Mouse (Mus musculus): ENCODE results near the gene Sdhb. TPM values are rescaled to one million over a fixed set of nuclear protein-coding genes. Genes with fewer than 3 reads are reported as not detected.

Sdhb gene
- polyA plus RNA-seq, 1 experiment from 2014 or later: 401 TPM

GRCm38 (mm10) chr4:140989447-140989846, 28.4 kb downstream of the Sdhb start:
- ATAC-seq (ENCODE audit: insufficient read depth, low FRiP score): no peak
- no peak overlapping the region for H3K9ac ChIP-seq (ENCODE audit: low read length)
- H3K4me2 ChIP-seq (ENCODE audit: low read depth, low read length): no peak overlapping the region
- H3K4me3 ChIP-seq (replicated peaks; ENCODE audit: low read length): no peak overlapping the region
- 91% methylated on average over 14 of the region's 14 CpGs for WGBS
- H3K4me1 ChIP-seq (ENCODE audit: control insufficient read depth, insufficient read depth, low read length): peaks cover 19% of the 10 kb centered on the region
- H3K9me3 ChIP-seq (replicated peaks; ENCODE audit: control insufficient read depth, low read length): no peaks in the 10 kb centered on the region
- no peak overlapping the region for H3K27ac ChIP-seq (ENCODE audit: low read length)
- peaks cover 5% of the 10 kb centered on the region; the same call in 1 of the 2 replicates for H3K36me3 ChIP-seq (ENCODE audit: control insufficient read depth, insufficient read depth, low read length)
- no peaks in the 10 kb centered on the region for H3K27me3 ChIP-seq (ENCODE audit: control insufficient read depth, insufficient read depth, low read length)

DNA sequence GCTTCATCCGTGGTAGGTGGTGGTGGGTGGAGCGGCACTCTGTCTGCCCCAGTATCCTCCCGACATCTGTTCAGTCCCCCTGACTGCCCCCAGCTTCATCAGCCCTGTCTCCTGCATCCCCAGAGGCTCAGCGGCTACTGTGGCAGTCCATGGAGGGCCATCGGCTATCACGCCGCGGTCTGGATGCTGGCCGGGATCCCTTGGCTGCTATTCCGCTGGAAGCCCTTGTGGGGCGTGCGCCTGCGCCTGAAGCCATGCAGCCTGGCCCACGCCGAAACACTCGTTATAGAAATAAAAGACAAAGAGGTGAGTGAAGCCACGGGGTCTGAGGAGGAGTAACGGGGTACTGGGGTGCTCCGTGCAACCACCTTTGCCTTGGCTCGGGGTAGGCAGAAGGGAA, 31.2 kb downstream of the Sdhb start:
- H3K9me3 ChIP-seq (replicated peaks; ENCODE audit: control insufficient read depth, low read length): no peaks in the 10 kb centered on the region
- H3K4me1 ChIP-seq (ENCODE audit: control insufficient read depth, insufficient read depth, low read length): peaks cover 19% of the 10 kb centered on the region
- no peak overlapping the region for H3K4me3 ChIP-seq (replicated peaks; ENCODE audit: low read length)
- H3K36me3 ChIP-seq (ENCODE audit: control insufficient read depth, insufficient read depth, low read length): peaks cover 17% of the 10 kb centered on the region
- 87% methylated on average over 20 of the region's 20 CpGs for WGBS
- no peak for ATAC-seq (ENCODE audit: insufficient read depth, low FRiP score)
- no peak overlapping the region for H3K9ac ChIP-seq (ENCODE audit: low read length)
- no peak overlapping the region for H3K4me2 ChIP-seq (ENCODE audit: low read depth, low read length)
- H3K27me3 ChIP-seq (ENCODE audit: control insufficient read depth, insufficient read depth, low read length): no peaks in the 10 kb centered on the region
- H3K27ac ChIP-seq (ENCODE audit: low read length): no peak overlapping the region

- 81% methylated on average over 8 of the region's 8 CpGs for WGBS
- Histone ChIP-seq H3K4me3 (replicated peaks; ENCODE audit: low read length) (no peak overlapping the region), H3K27me3 (ENCODE audit: control insufficient read depth, insufficient read depth, low read length) (no peaks in the 10 kb centered on the region), H3K9ac (ENCODE audit: low read length) (no peak overlapping the region), H3K36me3 (ENCODE audit: control insufficient read depth, insufficient read depth, low read length) (peaks cover 24% of the 10 kb centered on the region), H3K27ac (ENCODE audit: low read length) (no peak overlapping the region), H3K4me1 (ENCODE audit: control insufficient read depth, insufficient read depth, low read length) (peaks cover 5% of the 10 kb centered on the region; the same call in 1 of the 2 replicates), H3K4me2 (ENCODE audit: low read depth, low read length) (no peak overlapping the region), H3K9me3 (replicated peaks; ENCODE audit: control insufficient read depth, low read length) (no peaks in the 10 kb centered on the region)
- no peak for ATAC-seq (ENCODE audit: insufficient read depth, low FRiP score)
Measured at GRCm38 (mm10) chr4:140993846-140994245, 32.8 kb downstream of the Sdhb start.

DNA sequence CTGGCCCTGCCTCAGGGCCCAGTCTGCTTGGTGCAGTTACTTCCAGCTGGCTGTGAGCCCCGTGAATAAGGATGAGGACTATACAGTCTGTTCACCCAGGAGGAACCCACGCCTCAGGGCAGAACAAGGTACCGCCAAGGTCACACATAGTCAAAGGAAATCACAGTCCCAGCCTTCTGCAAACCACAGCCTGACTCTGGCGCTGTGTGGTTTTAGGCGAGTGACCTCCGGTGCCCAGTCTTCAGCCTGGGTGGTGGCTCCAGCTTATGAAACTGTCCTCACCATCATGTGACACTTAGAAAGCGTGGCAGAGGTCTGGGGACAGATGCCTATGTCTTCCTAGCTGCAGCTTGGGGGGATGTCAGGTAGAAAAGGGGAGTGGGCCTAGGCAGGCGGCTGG, 34.8 kb downstream of the Sdhb start:
- Histone ChIP-seq H3K36me3 (ENCODE audit: control insufficient read depth, insufficient read depth, low read length) (peaks cover 24% of the 10 kb centered on the region), H3K4me1 (ENCODE audit: control insufficient read depth, insufficient read depth, low read length) (no peaks in the 10 kb centered on the region), H3K27ac (ENCODE audit: low read length) (no peak overlapping the region), H3K27me3 (ENCODE audit: control insufficient read depth, insufficient read depth, low read length) (no peaks in the 10 kb centered on the region), H3K9ac (ENCODE audit: low read length) (no peak overlapping the region), H3K4me3 (replicated peaks; ENCODE audit: low read length) (no peak overlapping the region), H3K4me2 (ENCODE audit: low read depth, low read length) (no peak overlapping the region), H3K9me3 (replicated peaks; ENCODE audit: control insufficient read depth, low read length) (no peaks in the 10 kb centered on the region)
- 92% methylated on average over 8 of the region's 8 CpGs for WGBS
- ATAC-seq (ENCODE audit: insufficient read depth, low FRiP score): no peak

GRCm38 (mm10) chr4:140996812-140997211, 35.8 kb downstream of the Sdhb start:
- 93% methylated on average over 9 of the region's 9 CpGs for WGBS
- no peak overlapping the region for H3K27ac ChIP-seq (ENCODE audit: low read length)
- H3K36me3 ChIP-seq (ENCODE audit: control insufficient read depth, insufficient read depth, low read length): peaks cover 24% of the 10 kb centered on the region
- no peak for ATAC-seq (ENCODE audit: insufficient read depth, low FRiP score)
- no peaks in the 10 kb centered on the region for H3K9me3 ChIP-seq (replicated peaks; ENCODE audit: control insufficient read depth, low read length)
- no peaks in the 10 kb centered on the region for H3K27me3 ChIP-seq (ENCODE audit: control insufficient read depth, insufficient read depth, low read length)
- H3K4me1 ChIP-seq (ENCODE audit: control insufficient read depth, insufficient read depth, low read length): no peaks in the 10 kb centered on the region
- no peak overlapping the region for H3K9ac ChIP-seq (ENCODE audit: low read length)
- no peak overlapping the region for H3K4me2 ChIP-seq (ENCODE audit: low read depth, low read length)
- no peak overlapping the region for H3K4me3 ChIP-seq (replicated peaks; ENCODE audit: low read length)

- Histone ChIP-seq H3K4me3 (replicated peaks; ENCODE audit: low read length) (no peak overlapping the region), H3K9me3 (replicated peaks; ENCODE audit: control insufficient read depth, low read length) (no peaks in the 10 kb centered on the region; the same call in 1 of the 2 replicates), H3K9ac (ENCODE audit: low read length) (no peak overlapping the region), H3K27ac (ENCODE audit: low read length) (no peak overlapping the region), H3K36me3 (ENCODE audit: control insufficient read depth, insufficient read depth, low read length) (peaks cover 28% of the 10 kb centered on the region), H3K4me1 (ENCODE audit: control insufficient read depth, insufficient read depth, low read length) (peaks cover 7% of the 10 kb centered on the region; the same call in 1 of the 2 replicates), H3K4me2 (ENCODE audit: low read depth, low read length) (no peak overlapping the region), H3K27me3 (ENCODE audit: control insufficient read depth, insufficient read depth, low read length) (no peaks in the 10 kb centered on the region)
- 70% methylated on average over 13 of the region's 13 CpGs for WGBS
- no peak for ATAC-seq (ENCODE audit: insufficient read depth, low FRiP score)
Measured at GRCm38 (mm10) chr4:141005983-141006382, 45.0 kb downstream of the Sdhb start.

DNA sequence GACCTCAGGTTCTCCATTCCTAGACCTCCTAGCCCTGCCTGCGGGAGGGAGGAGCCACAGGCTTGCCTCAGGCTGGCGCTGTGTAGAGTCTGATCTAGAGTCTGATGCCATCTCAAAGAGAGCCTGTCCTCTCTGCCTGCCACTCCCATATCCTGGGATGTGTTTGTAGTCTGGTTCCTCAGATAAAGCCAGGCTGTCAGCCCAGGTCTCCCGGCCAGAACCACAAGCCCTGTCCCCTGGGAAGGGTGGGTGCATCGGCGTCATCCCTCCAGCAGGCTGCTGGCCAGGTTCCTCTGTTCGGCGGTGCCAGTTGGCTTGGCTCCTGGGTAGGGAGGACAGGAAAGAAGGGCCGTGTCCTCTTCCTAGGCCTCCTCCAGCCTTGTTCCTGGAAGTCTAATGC, 47.0 kb downstream of the Sdhb start:
- Histone ChIP-seq H3K9ac (ENCODE audit: low read length) (no peak overlapping the region), H3K9me3 (replicated peaks; ENCODE audit: control insufficient read depth, low read length) (no peaks in the 10 kb centered on the region; the same call in 1 of the 2 replicates), H3K27ac (ENCODE audit: low read length) (no peak overlapping the region), H3K27me3 (ENCODE audit: control insufficient read depth, insufficient read depth, low read length) (no peaks in the 10 kb centered on the region), H3K4me3 (replicated peaks; ENCODE audit: low read length) (no peak overlapping the region), H3K4me1 (ENCODE audit: control insufficient read depth, insufficient read depth, low read length) (peaks cover 15% of the 10 kb centered on the region), H3K4me2 (ENCODE audit: low read depth, low read length) (no peak overlapping the region), H3K36me3 (ENCODE audit: control insufficient read depth, insufficient read depth, low read length) (peaks cover 28% of the 10 kb centered on the region)
- WGBS: 85% methylated on average over 8 of the region's 8 CpGs
- ATAC-seq (ENCODE audit: insufficient read depth, low FRiP score): no peak

DNA sequence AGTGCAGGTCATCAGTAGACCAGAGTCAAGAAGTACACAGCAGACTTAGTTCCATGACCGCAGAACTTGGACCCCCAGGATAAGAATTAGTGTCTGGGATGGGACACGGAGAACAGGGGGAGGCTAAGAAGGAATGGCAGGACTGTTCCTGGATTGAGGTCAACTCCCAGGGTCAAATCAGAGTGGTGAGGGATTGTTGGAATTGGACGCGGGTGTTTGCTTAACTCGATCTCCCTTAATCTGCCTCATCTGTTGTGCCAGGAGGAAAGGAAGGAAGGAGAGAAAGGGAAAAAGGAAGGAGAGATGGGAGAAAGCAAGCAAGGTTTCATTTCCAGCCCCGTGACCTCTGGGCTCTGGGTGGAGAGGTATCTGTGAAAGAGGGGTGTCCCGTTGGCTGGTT, 49.1 kb downstream of the Sdhb start, which contains the start of gene Mfap2:
TSS of gene Mfap2 (plus strand) at position 301 of the 400 bp plus-strand sequence.
- WGBS: 12% methylated on average over 7 of the region's 7 CpGs
- ATAC-seq (ENCODE audit: insufficient read depth, low FRiP score): no peak
- Histone ChIP-seq H3K27ac (ENCODE audit: low read length) (peak within 1 kb of the TSS; percentile 91), H3K9me3 (replicated peaks; ENCODE audit: control insufficient read depth, low read length) (no peaks in the 10 kb centered on the region; the same call in 1 of the 2 replicates), H3K4me2 (ENCODE audit: low read depth, low read length) (peak within 1 kb of the TSS; percentile 67), H3K27me3 (ENCODE audit: control insufficient read depth, insufficient read depth, low read length) (no peaks in the 10 kb centered on the region), H3K9ac (ENCODE audit: low read length) (peak within 1 kb of the TSS; percentile 89), H3K4me3 (replicated peaks; ENCODE audit: low read length) (peak within 1 kb of the TSS; percentile 72), H3K36me3 (ENCODE audit: control insufficient read depth, insufficient read depth, low read length) (peaks cover 19% of the 10 kb centered on the region), H3K4me1 (ENCODE audit: control insufficient read depth, insufficient read depth, low read length) (peaks cover 19% of the 10 kb centered on the region)

- under 1% methylated on average over 26 of the region's 26 CpGs for WGBS
- Histone ChIP-seq H3K4me1 (ENCODE audit: control insufficient read depth, insufficient read depth, low read length) (peaks cover 19% of the 10 kb centered on the region), H3K36me3 (ENCODE audit: control insufficient read depth, insufficient read depth, low read length) (peaks cover 19% of the 10 kb centered on the region), H3K27me3 (ENCODE audit: control insufficient read depth, insufficient read depth, low read length) (no peaks in the 10 kb centered on the region), H3K4me2 (ENCODE audit: low read depth, low read length) (peak overlapping the region; percentile 67), H3K4me3 (replicated peaks; ENCODE audit: low read length) (peak overlapping the region; percentile 72), H3K9me3 (replicated peaks; ENCODE audit: control insufficient read depth, low read length) (no peaks in the 10 kb centered on the region; the same call in 1 of the 2 replicates), H3K27ac (ENCODE audit: low read length) (peak overlapping the region; percentile 91), H3K9ac (ENCODE audit: low read length) (peak overlapping the region; percentile 89)
- ATAC-seq (ENCODE audit: insufficient read depth, low FRiP score): peak; percentile 81
Measured at GRCm38 (mm10) chr4:141010526-141010925, 49.5 kb downstream of the Sdhb start.

Measured in stomach, embryonic 16.5 days (tissue).